Mouse (Mus musculus) liver, adult 2 months (tissue): ENCODE measurements at regions not wholly inside any gene's neighbourhood (a gene's known extent, or its start where the extent isn't known, plus 50 kb on each side); places are given as distances from the start of the nearest gene placed in this dataset.

ENCODE experiments used
- DNase-seq: peaks from one replicate; pipeline ENCODE4 v3.0.0-alpha.2; 2011; ENCODE audit warnings: low read depth, low spot score; ENCODE audit errors: extremely low read depth
- H3K27ac ChIP-seq: fragments of 200-500 bp; replicated peaks from 2 replicates; pipeline ENCODE4 v1.5.1; 2012; ENCODE audit warnings: low read depth, mild to moderate bottlenecking, control low read depth, inconsistent platforms, low read length; ENCODE audit not compliant: insufficient read depth
- H3K27me3 ChIP-seq: fragments of 200-500 bp; 2 replicates; pipeline ENCODE4 v1.6.1; 2012; ENCODE audit warnings: mild to moderate bottlenecking, moderate library complexity, low read length, inconsistent platforms; ENCODE audit not compliant: control insufficient read depth, insufficient read depth
- H3K36me3 ChIP-seq: fragments of 200-500 bp; 2 replicates; pipeline ENCODE4 v1.6.1; 2012; ENCODE audit warnings: low read length, inconsistent platforms; ENCODE audit not compliant: control insufficient read depth, insufficient read depth
- H3K4me1 ChIP-seq: fragments of 200-500 bp; 2 replicates; pipeline ENCODE4 v1.6.1; 2011; ENCODE audit warnings: low read length; ENCODE audit not compliant: control insufficient read depth, insufficient read depth
- H3K4me3 ChIP-seq: fragments of 200-500 bp; 2 replicates; pipeline ENCODE4 v1.5.1; 2011; ENCODE audit warnings: low read depth, mild to moderate bottlenecking, control low read depth, low read length, moderate library complexity; ENCODE audit not compliant: insufficient read depth
- H3K79me2 ChIP-seq: fragments of 200-500 bp; 2 replicates; pipeline ENCODE4 v1.6.1; 2012; ENCODE audit warnings: inconsistent platforms, mild to moderate bottlenecking, low read length, moderate library complexity; ENCODE audit not compliant: control insufficient read depth, insufficient read depth
- H3K9ac ChIP-seq: fragments of 200-500 bp; 2 replicates; pipeline ENCODE4 v1.6.1; 2012; ENCODE audit warnings: low read depth, mild to moderate bottlenecking, control low read depth, inconsistent platforms, low read length
- CTCF ChIP-seq: fragments of 200-500 bp; IDR thresholded peaks from 2 replicates; pipeline ENCODE4 v1.5.1; 2011; ENCODE audit warnings: low read depth, low read length, control low read depth
- POLR2A ChIP-seq: fragments of 200-500 bp; IDR thresholded peaks from 2 replicates; pipeline ENCODE4 v1.6.1; 2011; ENCODE audit warnings: low read length, control low read depth; ENCODE audit not compliant: insufficient read depth; ENCODE audit errors: extremely low read depth
- WGBS: fragments of 180-500 bp; shearing (Covaris S2); methylation state at CpG from one replicate; pipeline ENCODE4 v1.1.7; 2018; 5-methylcytosine and 5-hydroxymethylcytosine counted together

DNA sequence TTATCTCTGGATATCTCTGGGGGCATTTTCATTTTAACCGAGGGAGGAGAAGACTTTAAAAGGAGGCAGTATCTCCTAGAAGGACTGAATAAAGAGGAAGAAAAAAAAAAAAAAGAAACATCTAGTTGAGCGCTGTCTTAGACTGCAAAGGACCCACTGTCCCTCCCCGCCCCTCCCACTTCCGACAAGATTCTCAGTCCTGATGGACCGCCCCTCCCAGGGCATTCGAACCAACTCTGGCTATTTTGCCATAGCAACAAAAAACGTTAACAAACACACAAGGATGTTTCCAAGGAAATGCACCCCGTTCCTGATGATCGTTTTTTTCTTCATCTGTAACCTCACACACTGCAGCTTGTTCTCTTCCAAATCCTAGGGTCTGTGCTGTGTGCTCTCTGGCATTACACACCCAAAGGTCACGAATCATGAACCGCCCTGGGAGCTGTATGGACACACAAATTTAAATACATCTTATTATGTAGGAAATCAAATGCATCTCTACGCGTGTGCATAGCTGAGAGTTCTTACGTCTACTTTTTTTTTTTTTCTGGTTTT, 75.8 kb downstream of the Rnd3 start:
- 62% methylated on average over 14 of the region's 14 CpGs for WGBS
- TF ChIP-seq POLR2A (no peak), CTCF (no peak)
- Histone ChIP-seq H3K36me3 (no peaks in the 10 kb centered on the region), H3K27ac (no peak overlapping the region), H3K79me2 (no peaks in the 10 kb centered on the region), H3K27me3 (no peaks in the 10 kb centered on the region), H3K9ac (no peak overlapping the region), H3K4me1 (no peaks in the 10 kb centered on the region), H3K4me3 (no peak overlapping the region)
- DNase-seq: no peak

DNA sequence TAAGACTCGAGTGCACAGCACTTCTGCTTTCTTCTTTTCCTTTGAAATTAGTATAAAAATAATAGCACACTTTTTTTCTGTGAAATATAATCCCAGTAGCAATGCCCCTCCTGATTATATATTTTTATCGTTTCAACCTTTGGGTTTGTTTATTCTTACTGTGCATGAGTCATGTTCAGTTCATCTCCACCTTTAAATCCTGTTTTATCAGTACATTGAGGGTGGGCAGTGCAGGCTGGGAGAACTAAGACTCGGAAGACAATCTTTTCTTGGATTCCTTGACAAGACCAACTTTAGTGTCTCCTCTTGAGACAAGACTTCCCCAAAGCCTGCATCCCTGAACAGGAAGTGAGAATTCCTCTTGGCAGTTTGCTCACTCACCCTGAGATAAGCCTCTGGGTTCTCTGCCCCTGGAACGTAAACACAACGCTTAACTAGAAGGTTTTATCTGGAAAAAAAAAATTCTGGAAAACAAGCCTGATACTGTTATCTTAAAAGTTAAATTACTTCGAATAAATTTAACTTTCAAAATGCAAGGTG, 76.5 kb downstream of the Rnd3 start:
- Histone ChIP-seq H3K27me3 (no peaks in the 10 kb centered on the region), H3K27ac (no peak overlapping the region), H3K4me3 (no peak overlapping the region), H3K36me3 (no peaks in the 10 kb centered on the region), H3K4me1 (no peaks in the 10 kb centered on the region), H3K79me2 (no peaks in the 10 kb centered on the region), H3K9ac (no peak overlapping the region)
- peak; percentile 37 for DNase-seq
- no peak for TF ChIP-seq POLR2A
- TF ChIP-seq CTCF: no peak
- WGBS: 19% methylated on average over 6 of the region's 6 CpGs

DNA sequence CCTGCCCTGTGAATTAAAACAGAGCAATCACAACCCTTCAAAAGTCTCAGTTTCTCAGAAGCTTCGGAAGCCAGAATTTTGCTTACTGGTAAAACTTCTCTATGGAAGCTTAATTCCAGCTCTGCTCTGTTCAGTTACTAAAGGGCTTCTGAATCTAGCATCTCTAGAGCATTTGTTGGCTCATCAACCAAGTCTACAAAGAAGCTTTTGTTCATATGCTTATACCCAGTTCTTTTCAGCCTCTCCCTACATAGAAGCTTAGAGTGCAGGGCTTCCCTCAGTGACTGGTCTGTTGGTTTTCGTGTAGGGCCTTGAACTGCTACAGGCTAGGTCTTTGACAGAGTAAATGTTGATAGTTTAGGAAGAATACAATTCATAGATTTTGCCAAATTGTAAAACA, 78.0 kb downstream of the Rnd3 start:
- Histone ChIP-seq H3K4me1 (no peaks in the 10 kb centered on the region), H3K79me2 (no peaks in the 10 kb centered on the region), H3K36me3 (no peaks in the 10 kb centered on the region), H3K27ac (no peak overlapping the region), H3K9ac (no peak overlapping the region), H3K4me3 (no peak overlapping the region), H3K27me3 (no peaks in the 10 kb centered on the region)
- 98% methylated on average over 2 of the region's 2 CpGs for WGBS
- DNase-seq: no peak
- TF ChIP-seq POLR2A: no peak
- no peak for TF ChIP-seq CTCF

- Histone ChIP-seq H3K79me2 (no peaks in the 10 kb centered on the region), H3K36me3 (no peaks in the 10 kb centered on the region), H3K27me3 (no peaks in the 10 kb centered on the region), H3K27ac (no peak overlapping the region), H3K9ac (no peak overlapping the region), H3K4me1 (no peaks in the 10 kb centered on the region), H3K4me3 (no peak overlapping the region)
- no peak for DNase-seq
- WGBS: 91% methylated on average over 11 of the region's 11 CpGs
- TF ChIP-seq POLR2A: no peak
Measured at GRCm38 (mm10) chr2:51066423-51066831, 82.5 kb downstream of the Rnd3 start.

- no peaks in the 10 kb centered on the region for H3K27me3 ChIP-seq
- H3K9ac ChIP-seq: no peak overlapping the region
- no peak overlapping the region for H3K4me3 ChIP-seq
- H3K4me1 ChIP-seq: no peaks in the 10 kb centered on the region
- DNase-seq: no peak
- no peak overlapping the region for H3K27ac ChIP-seq
- no peaks in the 10 kb centered on the region for H3K36me3 ChIP-seq
- WGBS: 88% methylated on average over 6 of the region's 6 CpGs
- no peak for TF ChIP-seq CTCF
- no peak for TF ChIP-seq POLR2A
- H3K79me2 ChIP-seq: no peaks in the 10 kb centered on the region
Measured at GRCm38 (mm10) chr2:51065821-51066220, 83.1 kb downstream of the Rnd3 start.

DNA sequence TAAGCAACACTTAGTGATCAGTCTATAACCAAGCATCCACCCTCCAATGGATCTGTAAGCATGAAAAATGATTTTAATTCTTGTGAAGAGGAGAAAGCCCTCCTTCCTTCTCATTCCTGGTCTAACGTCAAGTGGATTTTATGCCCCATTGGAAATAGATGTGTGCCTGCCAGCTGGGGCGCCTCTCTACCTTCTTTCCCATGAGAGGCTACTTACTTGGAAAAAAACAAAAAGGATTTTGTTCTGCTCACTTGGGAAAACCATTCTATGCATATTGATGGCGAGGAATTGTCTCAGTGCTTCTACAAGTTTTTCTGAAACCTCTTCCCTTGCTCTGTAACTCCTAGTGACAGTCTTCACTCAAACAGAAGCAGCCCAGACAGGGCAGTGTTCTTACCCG, 84.1 kb downstream of the Rnd3 start:
- WGBS: 98% methylated on average over 4 of the region's 4 CpGs
- Histone ChIP-seq H3K4me1 (no peaks in the 10 kb centered on the region), H3K4me3 (no peak overlapping the region), H3K9ac (no peak overlapping the region), H3K27ac (no peak overlapping the region), H3K79me2 (no peaks in the 10 kb centered on the region), H3K27me3 (no peaks in the 10 kb centered on the region), H3K36me3 (no peaks in the 10 kb centered on the region)
- TF ChIP-seq POLR2A: no peak
- no peak for TF ChIP-seq CTCF
- DNase-seq: no peak
